Mouse (Mus musculus): ENCODE results near the gene Gm4881. TPM values are rescaled to one million over a fixed set of nuclear protein-coding genes. Genes with fewer than 3 reads are reported as not detected.

Gm4881 gene
- not detected in 2 replicates for polyA plus RNA-seq (2016; fragmentation: Nextera tagmentation; extraction: Ambion mirVana)

- 1% methylated on average over 72 of the region's 72 CpGs for WGBS
- Histone ChIP-seq H3K27ac (no peak within 1 kb of the TSS), H3K4me3 (peak within 1 kb of the TSS; percentile 53), H3K27me3 (ENCODE audit: poor library complexity, severe bottlenecking) (peaks cover 100% of the 10 kb centered on the region), H3K9me3 (no peaks in the 10 kb centered on the region), H3K4me1 (peaks cover 23% of the 10 kb centered on the region), H3K36me3 (replicated peaks) (no peaks in the 10 kb centered on the region)
- no peak for DNase-seq (ENCODE audit: extremely low spot score, low spot score)
Observed at GRCm38 (mm10) chr7:24944257-24944950, at the start of gene Gm4881. Gene Gm4881 (minus strand): TSS chr7:24944494.

GRCm38 (mm10) chr7:24993081-24993480 lies 48.8 kb upstream of the Gm4881 start:
- H3K4me1 ChIP-seq, result peaks cover 4% of the 10 kb centered on the region; the same call in 1 of the 2 replicates
- H3K4me3 ChIP-seq, result no peak overlapping the region
- no peaks in the 10 kb centered on the region for H3K36me3 ChIP-seq (replicated peaks)
- no peak overlapping the region for H3K27ac ChIP-seq
- 85% methylated on average over 6 of the region's 6 CpGs for WGBS
- H3K9me3 ChIP-seq, result no peaks in the 10 kb centered on the region
- H3K27me3 ChIP-seq (ENCODE audit: poor library complexity, severe bottlenecking), result 0 out of 2 replicates have a peak, but pooled peaks cover 5% of the 10 kb centered on the region
- no peak for DNase-seq (ENCODE audit: extremely low spot score, low spot score)

- Histone ChIP-seq H3K4me1 (peaks cover 4% of the 10 kb centered on the region; the same call in 1 of the 2 replicates), H3K27me3 (ENCODE audit: poor library complexity, severe bottlenecking) (0 out of 2 replicates have a peak, but pooled peaks cover 5% of the 10 kb centered on the region), H3K27ac (no peak overlapping the region), H3K36me3 (replicated peaks) (no peaks in the 10 kb centered on the region), H3K9me3 (no peaks in the 10 kb centered on the region), H3K4me3 (no peak overlapping the region)
- no peak for DNase-seq (ENCODE audit: extremely low spot score, low spot score)
- 83% methylated on average over 8 of the region's 8 CpGs for WGBS
Observed at GRCm38 (mm10) chr7:24990478-24990877, 46.2 kb upstream of the Gm4881 start.

GRCm38 (mm10) chr7:24987941-24988340 lies 43.6 kb upstream of the Gm4881 start:
- no peak overlapping the region for H3K4me3 ChIP-seq
- no peak for DNase-seq (ENCODE audit: extremely low spot score, low spot score)
- H3K27me3 ChIP-seq (ENCODE audit: poor library complexity, severe bottlenecking), result no peaks in the 10 kb centered on the region
- no peak overlapping the region for H3K27ac ChIP-seq
- 0 out of 2 replicates have a peak, but pooled peaks cover 5% of the 10 kb centered on the region for H3K9me3 ChIP-seq
- H3K36me3 ChIP-seq (replicated peaks), result no peaks in the 10 kb centered on the region
- peaks cover 4% of the 10 kb centered on the region; the same call in 1 of the 2 replicates for H3K4me1 ChIP-seq
- WGBS, result 89% methylated on average over 14 of the region's 14 CpGs

- 0 out of 2 replicates have a peak, but pooled peaks cover 5% of the 10 kb centered on the region for H3K9me3 ChIP-seq
- H3K4me3 ChIP-seq, result no peak overlapping the region
- WGBS, result 73% methylated on average over 5 of the region's 5 CpGs
- DNase-seq (ENCODE audit: extremely low spot score, low spot score), result no peak
- H3K4me1 ChIP-seq, result peaks cover 2% of the 10 kb centered on the region; the same call in 1 of the 2 replicates
- H3K27me3 ChIP-seq (ENCODE audit: poor library complexity, severe bottlenecking), result no peaks in the 10 kb centered on the region
- H3K36me3 ChIP-seq (replicated peaks), result no peaks in the 10 kb centered on the region
- H3K27ac ChIP-seq, result no peak overlapping the region
Observed at GRCm38 (mm10) chr7:24985799-24986198, 41.5 kb upstream of the Gm4881 start.

GRCm38 (mm10) chr7:24984307-24984706 lies 40.0 kb upstream of the Gm4881 start:
- Histone ChIP-seq H3K27ac (no peak overlapping the region), H3K27me3 (ENCODE audit: poor library complexity, severe bottlenecking) (no peaks in the 10 kb centered on the region), H3K4me1 (no peaks in the 10 kb centered on the region), H3K9me3 (0 out of 2 replicates have a peak, but pooled peaks cover 5% of the 10 kb centered on the region), H3K36me3 (replicated peaks) (no peaks in the 10 kb centered on the region), H3K4me3 (no peak overlapping the region)
- whole genome bisulfite sequencing, result 92% methylated on average over 2 of the region's 2 CpGs
- no peak for DNase-seq (ENCODE audit: extremely low spot score, low spot score)

GRCm38 (mm10) chr7:24983396-24983795 lies 39.1 kb upstream of the Gm4881 start:
- Histone ChIP-seq H3K27ac (no peak overlapping the region), H3K36me3 (replicated peaks) (no peaks in the 10 kb centered on the region), H3K4me1 (no peaks in the 10 kb centered on the region), H3K9me3 (0 out of 2 replicates have a peak, but pooled peaks cover 11% of the 10 kb centered on the region), H3K27me3 (ENCODE audit: poor library complexity, severe bottlenecking) (no peaks in the 10 kb centered on the region), H3K4me3 (no peak overlapping the region)
- DNase-seq (ENCODE audit: extremely low spot score, low spot score), result no peak
- WGBS, result 89% methylated on average over 5 of the region's 5 CpGs

- H3K27me3 ChIP-seq (ENCODE audit: poor library complexity, severe bottlenecking), result no peaks in the 10 kb centered on the region
- no peak for DNase-seq (ENCODE audit: extremely low spot score, low spot score)
- 0 out of 2 replicates have a peak, but pooled peaks cover 11% of the 10 kb centered on the region for H3K9me3 ChIP-seq
- H3K4me3 ChIP-seq, result no peak overlapping the region
- H3K4me1 ChIP-seq, result no peaks in the 10 kb centered on the region
- no peak overlapping the region for H3K27ac ChIP-seq
- WGBS, result 82% methylated on average over 7 of the region's 7 CpGs
- no peaks in the 10 kb centered on the region for H3K36me3 ChIP-seq (replicated peaks)
Observed at GRCm38 (mm10) chr7:24980439-24980838, 36.1 kb upstream of the Gm4881 start.

- Histone ChIP-seq H3K4me1 (no peaks in the 10 kb centered on the region), H3K4me3 (no peak overlapping the region), H3K36me3 (replicated peaks) (no peaks in the 10 kb centered on the region), H3K27me3 (ENCODE audit: poor library complexity, severe bottlenecking) (no peaks in the 10 kb centered on the region), H3K27ac (no peak overlapping the region), H3K9me3 (0 out of 2 replicates have a peak, but pooled peaks cover 6% of the 10 kb centered on the region)
- DNase-seq (ENCODE audit: extremely low spot score, low spot score), result no peak
- 84% methylated on average over 7 of the region's 7 CpGs for WGBS
Observed at GRCm38 (mm10) chr7:24978781-24979180, 34.5 kb upstream of the Gm4881 start.

- Histone ChIP-seq H3K9me3 (0 out of 2 replicates have a peak, but pooled peaks cover 6% of the 10 kb centered on the region), H3K27me3 (ENCODE audit: poor library complexity, severe bottlenecking) (no peaks in the 10 kb centered on the region), H3K36me3 (replicated peaks) (no peaks in the 10 kb centered on the region), H3K4me1 (peaks cover 15% of the 10 kb centered on the region), H3K4me3 (no peak overlapping the region), H3K27ac (no peak overlapping the region)
- 30% methylated on average over 9 of the region's 9 CpGs for WGBS
- DNase-seq (ENCODE audit: extremely low spot score, low spot score), result peak; percentile 42
Observed at GRCm38 (mm10) chr7:24974893-24975595, 30.8 kb upstream of the Gm4881 start.

- 0 out of 2 replicates have a peak, but pooled peaks cover 4% of the 10 kb centered on the region for H3K9me3 ChIP-seq
- no peak overlapping the region for H3K4me3 ChIP-seq
- no peak overlapping the region for H3K27ac ChIP-seq
- 82% methylated on average over 5 of the region's 5 CpGs for WGBS
- H3K27me3 ChIP-seq (ENCODE audit: poor library complexity, severe bottlenecking), result no peaks in the 10 kb centered on the region
- DNase-seq (ENCODE audit: extremely low spot score, low spot score), result no peak
- no peaks in the 10 kb centered on the region for H3K36me3 ChIP-seq (replicated peaks)
- H3K4me1 ChIP-seq, result peaks cover 15% of the 10 kb centered on the region
Observed at GRCm38 (mm10) chr7:24973902-24974301, 29.6 kb upstream of the Gm4881 start.

GRCm38 (mm10) chr7:24973208-24973607 lies 28.9 kb upstream of the Gm4881 start:
- Histone ChIP-seq H3K27me3 (ENCODE audit: poor library complexity, severe bottlenecking) (no peaks in the 10 kb centered on the region), H3K4me3 (no peak overlapping the region), H3K36me3 (replicated peaks) (no peaks in the 10 kb centered on the region), H3K9me3 (no peaks in the 10 kb centered on the region), H3K4me1 (peaks cover 15% of the 10 kb centered on the region), H3K27ac (no peak overlapping the region)
- DNase-seq (ENCODE audit: extremely low spot score, low spot score), result no peak
- 86% methylated on average over 4 of the region's 4 CpGs for WGBS

Measured in forebrain, embryonic 10.5 days (tissue).